8 mouse cellular contexts compared by ENCODE assay signal in the genomic region with DNA sequence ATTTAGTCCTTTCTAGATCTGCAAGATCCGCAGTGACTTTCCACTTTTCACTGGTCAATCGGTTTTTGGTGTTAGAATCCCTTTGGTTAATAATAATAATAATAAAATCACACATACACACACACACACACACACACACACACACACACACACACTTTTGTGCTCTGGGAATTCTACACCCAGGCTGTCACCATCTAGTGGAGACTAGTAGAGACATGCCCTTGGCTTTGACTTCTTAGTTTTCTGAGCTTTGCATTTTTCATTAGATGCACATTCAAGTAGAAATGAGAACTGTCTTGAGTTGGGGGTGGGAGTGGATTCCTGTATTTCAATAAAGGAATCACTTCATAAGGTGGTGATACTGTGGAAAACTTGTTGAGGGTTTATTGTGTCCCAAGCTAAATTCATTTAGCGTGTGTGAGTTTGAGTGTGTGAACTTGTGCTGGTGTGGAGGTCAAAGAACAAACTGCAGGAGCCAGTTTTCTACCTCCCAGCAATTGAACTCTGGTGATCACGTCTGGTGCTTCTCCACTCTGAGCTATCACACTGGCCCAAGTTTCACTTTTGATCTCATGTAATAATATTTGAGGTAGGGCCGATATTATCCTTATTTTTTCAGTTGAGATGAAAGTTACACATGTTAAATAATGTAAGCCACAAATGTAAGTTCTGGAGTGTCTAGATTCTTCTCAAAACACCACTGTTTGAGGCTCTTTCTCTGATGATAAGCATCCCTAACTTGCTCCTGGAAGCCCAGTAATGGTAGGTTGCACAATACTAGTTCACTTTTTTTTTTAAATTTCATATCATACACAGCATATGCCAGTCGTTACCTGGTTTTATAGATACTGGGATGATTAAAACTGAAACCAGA. TPM values are rescaled to one million over a fixed set of nuclear protein-coding genes. Genes with fewer than 3 reads are reported as not detected.
A peak's percentile ranks its signal among the peaks of the same experiment; 100 is the strongest.
DNase-seq lines count a peak whose midpoint lies in the region; ATAC-seq and TF ChIP-seq lines count a peak whose summit lies in the region.

No protein-coding gene starts in this region.

- H3K4me2 ChIP-seq in forebrain, postnatal 0 days (ENCODE audit: low read depth): peak overlapping the region; percentile 76
- peak overlapping the region; percentile 71 for H3K4me2 ChIP-seq in midbrain, postnatal 0 days (ENCODE audit: low read depth, low read length, poor library complexity, severe bottlenecking)

- peak; percentile 58 for TF ChIP-seq CTCF in forebrain, postnatal 0 days (IDR thresholded peaks at IDR 0.05; ENCODE audit: low read depth)
- peak; percentile 68 for TF ChIP-seq CTCF in midbrain, postnatal 0 days (IDR thresholded peaks at IDR 0.05)

- ATAC-seq in forebrain, postnatal 0 days: no peak
- ATAC-seq in midbrain, postnatal 0 days (ENCODE audit: low FRiP score): no peak
- ATAC-seq in inflammation-experienced regulatory T-cells, adult 6 months: no peak

- no peaks in the 10 kb centered on the region for H3K9me3 ChIP-seq in forebrain, postnatal 0 days (ENCODE audit: low read length)
- no peaks in the 10 kb centered on the region for H3K9me3 ChIP-seq in midbrain, postnatal 0 days (ENCODE audit: low read length)

- H3K27ac ChIP-seq in forebrain, postnatal 0 days (ENCODE audit: low read depth, low read length): no peak overlapping the region
- 0 out of 2 replicates have a peak overlapping the region, but pooled peaks have one; percentile 93 for H3K27ac ChIP-seq in midbrain, postnatal 0 days (ENCODE audit: low read depth, low read length)

- peak overlapping the region; percentile 82 for H3K4me3 ChIP-seq in forebrain, postnatal 0 days (ENCODE audit: low read depth, low read length)
- H3K4me3 ChIP-seq in midbrain, postnatal 0 days (ENCODE audit: low read depth, low read length): peak overlapping the region; percentile 93

- peak overlapping the region; percentile 80 for H3K9ac ChIP-seq in forebrain, postnatal 0 days
- peak overlapping the region; percentile 84; the same call in 1 of the 2 replicates for H3K9ac ChIP-seq in midbrain, postnatal 0 days (replicated peaks; ENCODE audit: low read length, poor library complexity, severe bottlenecking)

- H3K27me3 ChIP-seq in forebrain, postnatal 0 days (ENCODE audit: insufficient read depth, low read length): no peaks in the 10 kb centered on the region
- H3K27me3 ChIP-seq in midbrain, postnatal 0 days (ENCODE audit: insufficient read depth, low read length): no peaks in the 10 kb centered on the region

- H3K4me1 ChIP-seq in forebrain, postnatal 0 days (ENCODE audit: insufficient read depth): peaks cover 4% of the 10 kb centered on the region; the same call in 1 of the 2 replicates
- peaks cover 6% of the 10 kb centered on the region for H3K4me1 ChIP-seq in midbrain, postnatal 0 days (ENCODE audit: insufficient read depth, low read length)

- peak; percentile 56 to 57 for DNase-seq in cerebellum, postnatal 14 days
- no peak for DNase-seq in cerebellum, postnatal 4 days (ENCODE audit: low spot score in 2 of 2)
- DNase-seq in T-cell, adult 2 months (ENCODE audit: low spot score): peak; percentile 27
- DNase-seq in forebrain, postnatal 0 days: peak; percentile 46
- DNase-seq in kidney, postnatal 14 days: peak; percentile 56
- peak; percentile 67 for DNase-seq in midbrain, postnatal 0 days (ENCODE audit: low spot score)
- no peak for DNase-seq in gastrocnemius, postnatal 25 days

- 44% methylated on average over 6 of the region's 6 CpGs for WGBS in forebrain, postnatal 0 days
- 43% methylated on average over 6 of the region's 6 CpGs for whole genome bisulfite sequencing in midbrain, postnatal 0 days

- H3K36me3 ChIP-seq in forebrain, postnatal 0 days (ENCODE audit: insufficient read depth): no peaks in the 10 kb centered on the region
- no peaks in the 10 kb centered on the region for H3K36me3 ChIP-seq in midbrain, postnatal 0 days (ENCODE audit: insufficient read depth, low read length)

RNA-seq across cellular contexts. Expression of a gene that starts 1.5 kb away (rescaled TPM):
- 12.5 and 15.3 TPM in 2 replicates for total RNA-seq in forebrain, postnatal 0 days (2014; rRNA removed)
- 6.8 and 8.0 TPM in 2 replicates for polyA plus RNA-seq in forebrain, postnatal 0 days (2015; fragmentation: Nextera tagmentation; extraction: Ambion mirVana)
- total RNA-seq in midbrain, postnatal 0 days (2014; rRNA removed): 17.3 and 22.5 TPM in 2 replicates
- 6.4 and 7.4 TPM in 2 replicates for polyA plus RNA-seq in midbrain, postnatal 0 days (2015; fragmentation: Nextera tagmentation; extraction: Ambion mirVana)
- polyA plus RNA-seq in inflammation-experienced regulatory T-cells, adult 6 months (2017; shearing (Covaris generic)): 10 to 100 TPM; 21.2 to 32.8 (median 26.7) TPM
- total RNA-seq in gastrocnemius, postnatal 25 days (2021): 10 to 100 TPM; 26.7 to 28.1 TPM

RNA-seq across cellular contexts. Expression of a gene that starts 31.3 kb away (rescaled TPM):
- total RNA-seq in forebrain, postnatal 0 days (2014; rRNA removed): 19.1 and 23.5 TPM in 2 replicates
- polyA plus RNA-seq in forebrain, postnatal 0 days (2015; fragmentation: Nextera tagmentation; extraction: Ambion mirVana): 1.6 and 2.3 TPM in 2 replicates
- total RNA-seq in midbrain, postnatal 0 days (2014; rRNA removed): 22.4 and 25.5 TPM in 2 replicates
- polyA plus RNA-seq in midbrain, postnatal 0 days (2015; fragmentation: Nextera tagmentation; extraction: Ambion mirVana): 2.1 and 2.4 TPM in 2 replicates
- not detected for polyA plus RNA-seq in inflammation-experienced regulatory T-cells, adult 6 months (2017; shearing (Covaris generic))
- not detected for total RNA-seq in gastrocnemius, postnatal 25 days (2021)

Comparison
In these comparisons a context has a peak if more than half of its experiments do, and no peak if none do; other contexts are left out.
1. DNase-seq: peak in cerebellum, postnatal 14 days (2 of 2), T-cell, adult 2 months (single experiment), forebrain, postnatal 0 days (single experiment), kidney, postnatal 14 days (single experiment) and midbrain, postnatal 0 days (single experiment); none in cerebellum, postnatal 4 days (0 of 2) and gastrocnemius, postnatal 25 days (single experiment).
2. RNA of a gene that starts 31.3 kb away (total RNA-seq): 19.1 to 23.5 TPM in forebrain, postnatal 0 days and 22.4 to 25.5 TPM in midbrain, postnatal 0 days; not detected in gastrocnemius, postnatal 25 days; every median in the first group is over 10 times any median in the second.